In genomic region chr17:88492107-88492460, GRCm38 (mm10) we compare ENCODE assay signal across 28 mouse cellular contexts.
"Had no signal": no experiment of that assay in that cellular context is flagged by ENCODE, and none has a peak within 500 bp of the region (broad histone marks: within the 10 kb centered on the region; RNA-seq: fewer than 3 reads in every experiment).

No protein-coding gene starts in this region.

- H3K4me1 ChIP-seq: limb, embryonic 10.5 days; limb, embryonic 12.5 days; liver, embryonic 13.5 days; liver, embryonic 15.5 days; megakaryocyte, embryonic 14.5 days had no signal

- H3K4me3 ChIP-seq: left cerebral cortex, adult 2 months; limb, embryonic 10.5 days; limb, embryonic 12.5 days; limb, embryonic 13.5 days; limb, embryonic 15.5 days; liver, embryonic 13.5 days; liver, embryonic 15.5 days; lung, embryonic 15.5 days; megakaryocyte, embryonic 14.5 days; midbrain, embryonic 10.5 days; midbrain, embryonic 12.5 days; midbrain, embryonic 13.5 days; midbrain, embryonic 15.5 days; myocyte; neural tube, embryonic 12.5 days had no signal

- H3K9me3 ChIP-seq: limb, embryonic 10.5 days; limb, embryonic 12.5 days; limb, embryonic 13.5 days; limb, embryonic 15.5 days; liver, embryonic 13.5 days; liver, embryonic 15.5 days; lung, embryonic 15.5 days; megakaryocyte, embryonic 14.5 days; midbrain, embryonic 10.5 days; midbrain, embryonic 12.5 days; midbrain, embryonic 13.5 days; midbrain, embryonic 15.5 days; neural tube, embryonic 12.5 days had no signal

- ATAC-seq: liver, postnatal 0 days; lung, postnatal 0 days; midbrain, embryonic 13.5 days; midbrain, embryonic 15.5 days; midbrain, embryonic 16.5 days had no signal

- H3K27ac ChIP-seq: left cerebral cortex, adult 2 months; limb, embryonic 10.5 days; limb, embryonic 12.5 days; limb, embryonic 13.5 days; limb, embryonic 15.5 days; liver, embryonic 13.5 days; liver, embryonic 14.5 days; liver, embryonic 15.5 days; lung, embryonic 15.5 days; macrophage; midbrain, embryonic 10.5 days; midbrain, embryonic 12.5 days; neural tube, embryonic 12.5 days had no signal

- DNase-seq: left cerebral cortex, postnatal 4 days; liver; liver, embryonic 13.5 days; liver, postnatal 0 days; lung, adult 18-20 months; lung, adult 2 months; lung, postnatal 10 days; lung, postnatal 14 days; lung, postnatal 4 days had no signal

- H3K36me3 ChIP-seq: midbrain, embryonic 13.5 days; midbrain, embryonic 15.5 days had no signal

- H3K4me2 ChIP-seq: limb, embryonic 12.5 days; limb, embryonic 13.5 days; limb, embryonic 15.5 days; liver, embryonic 13.5 days; liver, embryonic 15.5 days; lung, embryonic 14.5 days; lung, embryonic 15.5 days; midbrain, embryonic 12.5 days; midbrain, embryonic 13.5 days; midbrain, embryonic 15.5 days; neural tube, embryonic 12.5 days had no signal

- H3K9ac ChIP-seq: limb, embryonic 12.5 days; limb, embryonic 13.5 days; limb, embryonic 15.5 days; liver, embryonic 13.5 days; liver, embryonic 14.5 days; liver, embryonic 15.5 days; liver, postnatal 0 days; lung, embryonic 14.5 days; lung, embryonic 15.5 days; midbrain, embryonic 12.5 days; midbrain, embryonic 13.5 days; midbrain, embryonic 15.5 days; neural tube, embryonic 12.5 days had no signal

- H3K27me3 ChIP-seq: limb, embryonic 12.5 days; limb, embryonic 13.5 days; limb, embryonic 15.5 days; liver, embryonic 13.5 days; liver, embryonic 15.5 days; lung, embryonic 15.5 days; megakaryocyte, embryonic 14.5 days; midbrain, embryonic 12.5 days; midbrain, embryonic 13.5 days; midbrain, embryonic 15.5 days; neural tube, embryonic 12.5 days had no signal
